Mouse (Mus musculus): Measurements from ENCODE around the gene Ano4. TPM values are rescaled to one million over a fixed set of nuclear protein-coding genes. Genes with fewer than 3 reads are reported as not detected.

Gene Ano4
- polyA plus RNA-seq, 1 experiment: not detected

- no peak overlapping the region for H3K4me3 ChIP-seq
- H3K36me3 ChIP-seq (ENCODE audit: control insufficient read depth, insufficient read depth): no peaks in the 10 kb centered on the region
- TF ChIP-seq REST (IDR thresholded peaks at IDR 0.05; ENCODE audit: insufficient read depth, insufficient read length): no peak
- TF ChIP-seq TCF3 (IDR thresholded peaks at IDR 0.05; ENCODE audit: insufficient read length, low read depth): no peak
- TF ChIP-seq MYOG (IDR thresholded peaks at IDR 0.05; ENCODE audit: control insufficient read depth in 1 of 3, insufficient read depth in 1 of 3, insufficient read length in 2 of 3, low read depth in 2 of 3): no peak
- TF ChIP-seq USF1 (IDR thresholded peaks at IDR 0.05; ENCODE audit: low read depth): no peak
- TF ChIP-seq POLR2AphosphoS2 (IDR thresholded peaks at IDR 0.05; ENCODE audit: insufficient read length, low read depth): no peak
- no peak for TF ChIP-seq E2F4 (IDR thresholded peaks at IDR 0.05; ENCODE audit: insufficient read depth)
- TF ChIP-seq POLR2A (IDR thresholded peaks at IDR 0.05; ENCODE audit: insufficient read length, low read depth): no peak
- no peak for TF ChIP-seq MYOD1 (IDR thresholded peaks at IDR 0.05; ENCODE audit: control insufficient read depth in 1 of 3, insufficient read length in 2 of 3, low read depth in 2 of 3)
- TF ChIP-seq MAX (IDR thresholded peaks at IDR 0.05; ENCODE audit: low read depth): no peak
- TF ChIP-seq TCF12 (IDR thresholded peaks at IDR 0.05; ENCODE audit: insufficient read depth, poor library complexity, severe bottlenecking): no peak
- no peak for TF ChIP-seq SRF (IDR thresholded peaks at IDR 0.05; ENCODE audit: control insufficient read depth, insufficient read length, low read depth)
- TF ChIP-seq CEBPB (IDR thresholded peaks at IDR 0.05; ENCODE audit: insufficient read depth, poor library complexity, severe bottlenecking): no peak
- H3K79me2 ChIP-seq (ENCODE audit: control insufficient read depth, insufficient read depth): no peaks in the 10 kb centered on the region
- H3K27me3 ChIP-seq (ENCODE audit: control insufficient read depth, insufficient read depth, insufficient read length): no peaks in the 10 kb centered on the region
- no peak overlapping the region for H3K4me2 ChIP-seq (ENCODE audit: low read depth)
- no peak overlapping the region for H3ac ChIP-seq (ENCODE audit: control insufficient read depth, insufficient read length)
Measured at GRCm38 (mm10) chr10:89300346-89300745, 44.2 kb downstream of the Ano4 start.

- no peak for TF ChIP-seq CEBPB (IDR thresholded peaks at IDR 0.05; ENCODE audit: insufficient read depth, poor library complexity, severe bottlenecking)
- TF ChIP-seq SRF (IDR thresholded peaks at IDR 0.05; ENCODE audit: control insufficient read depth, insufficient read length, low read depth): no peak
- Histone ChIP-seq H3K36me3 (ENCODE audit: control insufficient read depth, insufficient read depth) (no peaks in the 10 kb centered on the region), H3K79me2 (ENCODE audit: control insufficient read depth, insufficient read depth) (no peaks in the 10 kb centered on the region), H3K4me3 (no peak overlapping the region), H3ac (ENCODE audit: control insufficient read depth, insufficient read length) (no peak overlapping the region), H3K27me3 (ENCODE audit: control insufficient read depth, insufficient read depth, insufficient read length) (no peaks in the 10 kb centered on the region), H3K4me2 (ENCODE audit: low read depth) (no peak overlapping the region)
Measured at GRCm38 (mm10) chr10:89292784-89293183, 51.8 kb downstream of the Ano4 start.

- Histone ChIP-seq H3K79me2 (ENCODE audit: control insufficient read depth, insufficient read depth) (no peaks in the 10 kb centered on the region), H3K27me3 (ENCODE audit: control insufficient read depth, insufficient read depth, insufficient read length) (no peaks in the 10 kb centered on the region), H3ac (ENCODE audit: control insufficient read depth, insufficient read length) (no peak overlapping the region), H3K4me2 (ENCODE audit: low read depth) (no peak overlapping the region), H3K4me3 (no peak overlapping the region), H3K36me3 (ENCODE audit: control insufficient read depth, insufficient read depth) (no peaks in the 10 kb centered on the region)
- TF ChIP-seq REST (IDR thresholded peaks at IDR 0.05; ENCODE audit: insufficient read depth, insufficient read length): no peak
- TF ChIP-seq TCF12 (IDR thresholded peaks at IDR 0.05; ENCODE audit: insufficient read depth, poor library complexity, severe bottlenecking): no peak
- no peak for TF ChIP-seq POLR2A (IDR thresholded peaks at IDR 0.05; ENCODE audit: insufficient read length, low read depth)
- no peak for TF ChIP-seq CEBPB (IDR thresholded peaks at IDR 0.05; ENCODE audit: insufficient read depth, poor library complexity, severe bottlenecking)
- no peak for TF ChIP-seq USF1 (IDR thresholded peaks at IDR 0.05; ENCODE audit: low read depth)
- no peak for TF ChIP-seq E2F4 (IDR thresholded peaks at IDR 0.05; ENCODE audit: insufficient read depth)
- no peak for TF ChIP-seq MYOG (IDR thresholded peaks at IDR 0.05; ENCODE audit: control insufficient read depth in 1 of 3, insufficient read depth in 1 of 3, insufficient read length in 2 of 3, low read depth in 2 of 3)
- no peak for TF ChIP-seq POLR2AphosphoS2 (IDR thresholded peaks at IDR 0.05; ENCODE audit: insufficient read length, low read depth)
- no peak for TF ChIP-seq SRF (IDR thresholded peaks at IDR 0.05; ENCODE audit: control insufficient read depth, insufficient read length, low read depth)
Measured at GRCm38 (mm10) chr10:89290698-89291097, 53.9 kb downstream of the Ano4 start.

- no peak overlapping the region for H3K4me3 ChIP-seq
- TF ChIP-seq MAX (IDR thresholded peaks at IDR 0.05; ENCODE audit: low read depth): no peak
- TF ChIP-seq POLR2AphosphoS2 (IDR thresholded peaks at IDR 0.05; ENCODE audit: insufficient read length, low read depth): no peak
- TF ChIP-seq MYOD1 (IDR thresholded peaks at IDR 0.05; ENCODE audit: control insufficient read depth in 1 of 3, insufficient read length in 2 of 3, low read depth in 2 of 3): no peak
- TF ChIP-seq E2F4 (IDR thresholded peaks at IDR 0.05; ENCODE audit: insufficient read depth): no peak
Measured at GRCm38 (mm10) chr10:89289290-89289689, 55.3 kb downstream of the Ano4 start.

DNA sequence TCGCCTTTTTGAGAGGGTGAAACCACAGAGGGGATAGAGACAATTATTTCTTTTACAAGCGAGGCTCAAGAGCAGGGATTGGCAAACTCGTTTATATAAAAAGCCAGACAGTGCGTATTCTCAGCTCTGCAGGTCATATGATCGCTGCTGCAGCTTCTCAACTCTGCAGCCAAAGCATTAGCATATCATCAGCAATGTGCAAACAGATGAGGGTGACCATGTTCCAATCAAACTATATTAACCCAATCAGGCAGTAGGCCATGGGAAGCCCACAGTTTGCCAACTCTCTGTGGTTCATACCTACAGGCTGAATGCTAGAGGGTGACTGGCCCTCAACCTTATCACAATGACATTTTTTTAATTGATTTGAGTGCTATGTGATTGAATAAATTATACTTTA is 64.2 kb downstream of the Ano4 start:
- TF ChIP-seq MYOG (IDR thresholded peaks at IDR 0.05; ENCODE audit: control insufficient read depth in 1 of 3, insufficient read depth in 1 of 3, insufficient read length in 2 of 3, low read depth in 2 of 3): no peak
- no peak for TF ChIP-seq E2F4 (IDR thresholded peaks at IDR 0.05; ENCODE audit: insufficient read depth)
- TF ChIP-seq POLR2A (IDR thresholded peaks at IDR 0.05; ENCODE audit: insufficient read length, low read depth): no peak
- no peak for TF ChIP-seq USF1 (IDR thresholded peaks at IDR 0.05; ENCODE audit: low read depth)
- TF ChIP-seq SRF (IDR thresholded peaks at IDR 0.05; ENCODE audit: control insufficient read depth, insufficient read length, low read depth): no peak
- TF ChIP-seq TCF3 (IDR thresholded peaks at IDR 0.05; ENCODE audit: insufficient read length, low read depth): no peak
- no peak for TF ChIP-seq MYOD1 (IDR thresholded peaks at IDR 0.05; ENCODE audit: control insufficient read depth in 1 of 3, insufficient read length in 2 of 3, low read depth in 2 of 3)
- no peak for TF ChIP-seq TCF12 (IDR thresholded peaks at IDR 0.05; ENCODE audit: insufficient read depth, poor library complexity, severe bottlenecking)
- TF ChIP-seq CEBPB (IDR thresholded peaks at IDR 0.05; ENCODE audit: insufficient read depth, poor library complexity, severe bottlenecking): no peak
- TF ChIP-seq POLR2AphosphoS2 (IDR thresholded peaks at IDR 0.05; ENCODE audit: insufficient read length, low read depth): no peak
- TF ChIP-seq REST (IDR thresholded peaks at IDR 0.05; ENCODE audit: insufficient read depth, insufficient read length): no peak
- TF ChIP-seq MAX (IDR thresholded peaks at IDR 0.05; ENCODE audit: low read depth): no peak
- Histone ChIP-seq H3K79me2 (ENCODE audit: control insufficient read depth, insufficient read depth) (no peaks in the 10 kb centered on the region), H3K36me3 (ENCODE audit: control insufficient read depth, insufficient read depth) (no peaks in the 10 kb centered on the region), H3K4me2 (ENCODE audit: low read depth) (no peak overlapping the region), H3K27me3 (ENCODE audit: control insufficient read depth, insufficient read depth, insufficient read length) (no peaks in the 10 kb centered on the region), H3K4me3 (no peak overlapping the region), H3ac (ENCODE audit: control insufficient read depth, insufficient read length) (no peak overlapping the region)

More at GRCm38 (mm10) chr10:89289290-89289689, 55.3 kb downstream of the Ano4 start:
- no peak overlapping the region for H3K4me2 ChIP-seq (ENCODE audit: low read depth)
- H3K36me3 ChIP-seq (ENCODE audit: control insufficient read depth, insufficient read depth): no peaks in the 10 kb centered on the region
- H3K79me2 ChIP-seq (ENCODE audit: control insufficient read depth, insufficient read depth): no peaks in the 10 kb centered on the region
- no peaks in the 10 kb centered on the region for H3K27me3 ChIP-seq (ENCODE audit: control insufficient read depth, insufficient read depth, insufficient read length)
- H3ac ChIP-seq (ENCODE audit: control insufficient read depth, insufficient read length): no peak overlapping the region
